Mouse (Mus musculus): ENCODE measurements around the gene Ptbp3.

Gene Ptbp3

DNA sequence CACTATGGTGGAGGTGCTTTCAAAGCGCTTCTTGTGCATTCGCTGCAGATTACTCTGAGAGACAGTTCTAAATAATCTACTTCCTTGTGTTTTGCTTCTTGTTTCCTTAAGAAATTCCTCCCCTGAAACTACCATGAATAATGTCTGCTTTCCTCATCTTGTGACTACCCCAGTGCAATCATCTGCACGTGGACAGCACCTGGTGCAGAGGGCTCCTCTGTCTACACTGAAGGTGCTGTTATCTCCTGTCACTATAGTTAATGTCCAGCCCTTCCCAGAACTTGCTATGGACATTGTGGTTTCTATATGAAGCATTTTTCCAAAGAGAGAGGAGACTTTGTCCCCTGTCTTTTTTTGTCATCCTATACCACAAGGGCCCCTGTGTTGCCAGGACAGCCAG is 4.4 kb upstream of the Ptbp3 start:
- no peak for DNase-seq

DNA sequence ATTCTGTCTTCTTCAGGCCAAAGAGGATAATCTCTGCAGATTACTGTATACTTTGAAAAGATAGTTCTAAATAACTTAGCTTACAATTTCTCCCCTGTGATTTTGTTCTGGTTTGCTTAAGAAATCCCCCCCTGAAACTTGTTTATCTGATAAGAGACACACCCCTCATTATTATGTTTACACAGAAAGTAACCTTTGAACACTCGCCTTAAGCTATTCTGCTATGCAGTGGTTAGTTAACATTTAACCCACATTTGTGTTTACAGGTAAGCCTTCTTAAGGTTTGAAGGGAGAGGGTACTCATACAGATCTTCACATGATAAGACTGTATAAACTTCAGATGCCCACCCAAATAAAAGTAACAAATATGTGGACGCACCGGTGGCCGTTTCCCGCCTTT is 3.7 kb upstream of the Ptbp3 start:
- peak; percentile 15 for DNase-seq

DNA sequence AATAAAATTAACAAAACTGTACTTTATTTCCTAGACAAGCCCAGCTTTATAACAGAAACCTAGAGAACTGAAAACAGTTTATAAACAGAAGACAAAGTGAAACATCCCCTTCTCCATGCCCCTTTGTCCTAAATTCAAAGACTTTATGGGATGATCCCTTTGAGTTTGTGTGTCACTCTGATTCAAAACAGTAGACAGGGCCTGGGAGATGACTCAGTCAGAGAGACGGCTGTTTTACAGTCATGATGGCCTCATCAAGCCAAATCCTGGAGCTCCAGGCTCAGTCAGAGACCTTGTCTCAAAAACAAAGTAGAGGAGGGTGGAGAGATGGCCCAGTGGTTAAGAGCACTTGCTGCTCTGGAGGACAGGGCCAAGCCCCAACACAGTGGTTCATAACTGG is 2.7 kb upstream of the Ptbp3 start:
- no peak for DNase-seq

DNA sequence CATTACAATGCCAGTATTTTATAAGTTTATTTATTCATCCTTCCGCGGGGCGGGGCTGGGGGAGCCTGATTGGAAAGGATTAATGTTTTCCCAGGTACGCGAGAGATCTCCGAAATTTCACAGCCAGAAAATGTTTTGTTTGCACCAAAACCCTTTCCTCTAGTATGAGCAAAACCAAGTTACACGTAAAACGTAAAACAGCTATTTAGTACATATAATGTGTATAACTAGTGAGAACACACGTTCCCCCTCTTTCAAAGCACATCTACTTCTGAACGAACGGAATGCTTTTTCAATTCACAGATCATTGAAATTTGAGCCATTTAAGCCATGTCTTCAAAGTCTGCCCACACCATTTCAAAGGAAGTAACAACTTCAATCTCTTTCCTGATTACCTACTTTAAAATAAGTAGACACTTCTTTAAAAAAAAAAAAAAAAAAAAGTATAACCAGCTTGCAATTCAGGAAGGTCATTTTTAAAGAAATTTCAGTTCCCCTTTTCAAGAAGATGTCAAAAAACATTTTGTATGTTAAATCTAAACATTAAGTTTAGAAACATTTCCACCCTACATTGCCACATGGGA is 905 bp upstream of the Ptbp3 start:
- DNase-seq, result no peak

DNA sequence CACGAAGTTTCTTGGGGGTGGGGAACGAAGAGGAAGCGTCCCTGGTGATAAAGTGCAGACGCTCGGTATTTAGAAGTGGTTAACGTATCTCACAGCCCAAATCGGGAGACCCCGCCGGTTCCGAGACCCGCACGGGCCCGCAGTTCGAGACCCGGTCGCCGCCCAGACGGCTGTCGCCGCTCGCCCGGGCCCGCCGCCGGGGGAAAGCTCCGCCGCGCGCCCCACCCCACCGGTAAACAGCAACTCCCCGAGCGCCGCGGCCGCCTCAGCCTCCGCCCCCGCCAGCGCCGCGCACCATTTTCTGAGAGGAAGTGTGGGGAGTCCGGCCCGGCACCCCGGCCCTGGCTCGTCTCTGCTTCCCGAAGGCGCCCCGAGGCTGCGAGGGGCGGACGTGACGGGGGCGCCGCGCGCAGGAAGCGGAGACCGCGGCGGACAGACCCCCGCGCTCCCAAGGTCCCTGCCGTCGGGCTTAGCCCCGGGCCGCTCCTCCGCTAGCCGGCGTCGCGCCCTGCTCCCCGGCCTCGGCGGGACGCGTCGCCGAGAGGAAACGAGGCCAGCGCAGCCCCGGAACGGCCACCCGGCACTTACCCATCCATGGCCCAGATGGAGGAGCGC is 497 bp downstream of the Ptbp3 start:
- peak; percentile 85 for DNase-seq

DNA sequence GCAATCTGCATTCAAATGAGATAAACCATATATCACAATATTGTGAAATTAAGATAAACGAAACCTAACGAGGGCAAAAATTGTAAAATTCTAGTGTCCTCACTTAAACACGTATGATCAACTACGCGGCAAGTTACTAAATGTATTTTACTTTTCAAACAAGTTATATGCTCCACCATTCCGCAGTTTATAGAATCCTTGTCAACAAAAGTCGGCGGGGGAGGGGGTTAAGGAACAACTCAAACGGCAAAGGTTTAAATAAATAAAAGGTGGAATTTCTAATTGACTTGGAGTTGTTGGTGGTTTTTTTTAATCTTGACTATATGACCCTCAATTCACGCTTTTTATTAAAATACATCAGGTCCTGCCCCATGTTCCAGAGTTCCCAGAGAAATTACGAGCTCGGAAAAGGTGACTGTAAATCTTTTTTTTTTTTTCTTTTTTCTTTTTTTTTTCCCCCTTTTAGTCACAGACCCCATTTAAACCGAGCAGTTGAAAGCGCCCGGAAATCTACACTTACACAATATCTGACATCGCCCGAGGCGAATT is 1.1 kb downstream of the Ptbp3 start:
- no peak for DNase-seq

DNA sequence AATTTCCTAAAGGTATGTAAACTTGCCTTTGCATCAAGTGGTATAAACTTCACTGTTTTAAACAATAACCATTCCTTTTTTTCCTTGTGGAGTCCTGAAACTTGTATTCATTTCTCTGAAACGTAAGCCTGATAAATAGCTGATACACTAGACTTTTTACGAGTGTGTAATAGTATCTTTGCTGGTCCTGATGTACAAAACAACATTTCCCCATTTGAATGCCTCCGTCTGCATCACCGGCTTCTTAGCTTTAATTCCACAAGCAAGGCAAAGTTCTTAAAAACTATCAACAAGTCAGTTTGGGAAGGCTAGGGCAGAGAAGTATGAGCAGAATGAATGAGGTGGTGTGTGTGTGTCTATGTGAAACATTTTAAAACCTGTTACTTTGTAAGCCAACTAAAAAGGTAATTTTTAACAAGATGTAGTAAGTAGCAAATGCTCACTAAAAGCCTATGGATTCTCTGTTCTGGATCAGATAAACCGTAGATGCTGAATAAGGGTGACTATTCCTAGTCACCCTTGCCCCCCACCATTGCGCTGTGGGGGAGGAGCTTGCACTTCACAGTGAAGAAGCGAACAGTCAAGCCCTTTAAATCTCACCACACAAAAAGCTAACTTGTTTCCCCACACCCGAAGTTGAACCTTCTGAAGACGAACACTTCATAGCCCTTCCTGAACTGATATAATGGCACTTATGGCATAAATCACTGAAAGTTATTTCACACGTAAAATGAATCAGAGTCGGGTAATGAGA is 1.9 kb downstream of the Ptbp3 start:
- peak; percentile 31 for DNase-seq

DNA sequence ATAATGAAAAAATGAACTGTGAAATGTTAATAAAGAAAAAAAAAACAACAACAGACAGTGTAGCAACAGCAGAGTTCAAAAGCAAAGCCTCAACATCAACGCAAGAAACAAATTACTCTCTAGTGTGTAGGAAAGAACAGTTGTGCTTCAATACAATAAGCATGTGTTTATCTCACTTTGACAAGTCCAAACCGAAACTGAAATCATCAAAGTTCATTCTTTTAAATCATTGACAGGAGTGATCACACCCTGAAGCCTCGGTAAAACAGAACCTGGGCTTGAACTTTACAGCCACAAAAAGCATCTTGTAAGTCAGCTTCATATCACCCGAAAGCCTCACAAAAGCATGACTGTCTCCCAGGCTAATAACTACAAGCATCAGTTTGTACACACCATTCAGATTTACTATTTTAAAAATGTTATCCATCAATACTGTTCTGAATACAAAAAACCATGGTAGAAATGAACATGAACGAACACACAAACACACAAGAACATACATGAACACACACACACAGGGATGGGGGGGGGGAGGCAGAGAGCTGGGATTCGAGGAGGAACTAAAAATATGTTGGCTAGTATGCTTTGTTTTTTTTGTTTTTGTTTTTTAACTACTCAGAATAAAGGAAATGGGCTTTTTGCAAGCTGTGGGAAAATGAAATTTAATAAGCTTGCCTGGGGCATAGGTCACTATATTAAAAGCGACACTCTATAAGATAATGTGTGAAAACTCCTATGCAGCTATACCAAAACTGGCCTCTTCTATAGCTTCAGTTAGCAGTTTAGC is 2.7 kb downstream of the Ptbp3 start:
- DNase-seq, result no peak

GRCm38 (mm10) chr4:59544654-59545053 is 4.5 kb downstream of the Ptbp3 start:
- DNase-seq, result no peak

- DNase-seq, result no peak
Measured at GRCm38 (mm10) chr4:59543006-59543405, 6.2 kb downstream of the Ptbp3 start.

GRCm38 (mm10) chr4:59536281-59536680 is 12.9 kb downstream of the Ptbp3 start:
- DNase-seq, result no peak

DNA sequence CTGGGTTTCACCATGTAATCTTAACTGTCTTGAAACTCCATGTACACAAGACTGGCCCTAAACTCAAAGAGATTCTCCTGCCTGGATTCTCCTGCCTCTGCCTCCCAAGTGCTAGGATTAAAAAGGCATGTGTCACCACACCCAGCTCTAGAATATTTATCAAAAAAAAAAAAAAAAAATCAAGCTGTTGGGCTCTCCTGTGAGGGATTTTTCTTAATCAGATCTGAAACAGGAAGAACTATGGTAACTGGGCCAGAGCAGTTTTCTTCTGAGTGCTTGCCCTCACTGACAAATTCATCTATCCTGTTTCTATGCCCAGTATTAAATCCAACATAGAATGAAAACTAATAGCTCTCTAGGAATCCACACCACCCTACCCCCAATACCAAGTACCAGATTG is 13.5 kb downstream of the Ptbp3 start:
- DNase-seq, result no peak

- no peak for DNase-seq
Measured at GRCm38 (mm10) chr4:59533268-59533667, 15.9 kb downstream of the Ptbp3 start.

DNA sequence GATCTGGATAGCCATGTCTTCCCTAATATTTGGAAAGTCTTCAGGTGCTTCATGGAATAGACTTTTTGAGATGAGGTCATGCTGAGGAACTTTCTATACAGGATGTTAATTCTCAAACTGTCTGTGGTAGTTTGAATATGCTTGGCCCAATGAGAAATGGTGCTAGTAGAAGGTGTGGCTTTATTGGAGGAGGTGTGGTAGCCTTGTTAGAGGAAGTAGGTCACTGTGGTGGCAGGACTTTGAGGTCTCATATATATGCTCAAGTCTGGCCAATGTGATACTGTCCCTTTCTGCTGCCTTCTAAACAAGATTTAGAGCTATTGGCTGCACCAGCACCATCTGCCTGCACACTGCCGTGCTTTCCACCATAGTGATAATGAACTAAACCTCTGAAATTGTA is 18.0 kb downstream of the Ptbp3 start:
- no peak for DNase-seq

- no peak for DNase-seq
Measured at GRCm38 (mm10) chr4:59527470-59527869, 21.7 kb downstream of the Ptbp3 start.

DNA sequence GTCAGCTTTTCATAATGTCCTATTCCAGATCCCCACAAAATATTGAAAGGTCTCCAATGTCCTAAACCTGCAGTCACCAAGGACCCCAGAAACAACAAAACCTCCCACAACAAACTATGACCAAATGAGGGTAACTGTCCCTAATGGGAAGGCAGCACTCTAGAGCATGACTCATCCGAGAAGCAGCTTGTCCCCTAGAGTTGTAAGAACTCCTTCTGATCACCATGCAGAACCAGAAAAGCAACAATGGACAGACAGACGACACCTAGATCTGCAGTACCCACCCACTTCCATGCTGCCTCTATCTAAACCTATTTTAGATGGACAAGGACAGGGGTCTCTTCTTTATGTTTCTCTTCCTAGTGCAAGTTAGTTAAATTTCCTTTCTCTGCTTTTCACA is 22.4 kb downstream of the Ptbp3 start:
- DNase-seq, result no peak

GRCm38 (mm10) chr4:59524875-59525274 is 24.3 kb downstream of the Ptbp3 start:
- DNase-seq, result no peak

- no peak for DNase-seq
Measured at GRCm38 (mm10) chr4:59510321-59510720, 38.8 kb downstream of the Ptbp3 start.

DNA sequence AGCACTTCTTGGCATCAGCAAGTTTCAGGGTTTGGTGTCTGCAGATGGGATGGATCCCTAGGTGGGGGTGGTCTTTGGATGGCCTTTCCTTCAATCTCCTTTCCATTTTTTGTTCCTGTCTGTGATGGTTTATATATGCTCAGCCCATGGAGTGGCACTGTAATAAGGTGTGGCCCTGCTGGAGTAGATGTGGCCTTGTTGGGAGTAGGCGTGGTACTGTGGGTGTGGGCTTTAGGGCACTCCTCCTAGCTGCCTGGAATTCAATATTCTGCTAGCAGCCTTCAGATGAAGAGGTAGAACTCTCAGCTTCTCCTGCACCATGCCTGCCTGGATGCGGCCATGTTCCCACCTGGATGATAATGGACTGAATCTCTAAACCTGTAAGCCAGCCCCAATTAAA is 39.6 kb downstream of the Ptbp3 start:
- no peak for DNase-seq

DNA sequence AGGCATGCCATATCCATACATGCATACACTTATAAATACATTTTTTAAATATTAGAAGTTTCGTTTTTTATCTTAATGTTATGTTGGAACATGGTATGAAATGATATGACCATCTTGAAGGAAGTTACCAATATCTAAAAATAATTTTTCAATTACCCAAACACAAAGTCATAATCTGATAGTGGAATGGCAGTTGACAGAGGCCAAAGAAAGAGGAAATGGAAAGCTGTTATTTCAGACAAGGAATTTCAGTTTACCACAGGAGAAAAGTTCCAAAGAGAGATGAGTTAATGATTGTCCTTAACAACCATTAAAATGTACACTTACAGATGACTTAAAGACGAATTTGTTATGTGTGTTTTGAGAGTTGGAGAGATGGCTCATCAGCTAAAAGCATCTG is 41.4 kb downstream of the Ptbp3 start:
- no peak for DNase-seq

DNA sequence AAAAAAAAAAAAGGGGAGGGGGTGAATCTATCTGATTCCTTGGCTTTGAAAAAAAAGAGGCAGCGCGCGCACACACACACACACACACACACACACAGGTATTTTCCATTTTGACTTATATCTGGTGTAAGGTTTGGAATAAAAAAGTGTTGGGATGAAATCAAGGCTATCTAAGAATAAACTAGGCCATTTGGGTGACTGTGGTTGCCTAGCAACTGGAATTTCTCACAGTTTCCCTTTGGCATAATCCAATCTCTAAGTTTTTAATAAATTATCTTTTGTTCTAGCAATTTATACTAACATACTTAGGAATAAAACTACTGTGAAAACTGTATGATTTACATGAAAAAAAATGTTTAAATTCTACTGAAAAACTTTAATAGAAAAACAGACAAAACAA is 42.5 kb downstream of the Ptbp3 start:
- DNase-seq, result no peak

- no peak for DNase-seq
Measured at GRCm38 (mm10) chr4:59505481-59505880, 43.7 kb downstream of the Ptbp3 start.

DNA sequence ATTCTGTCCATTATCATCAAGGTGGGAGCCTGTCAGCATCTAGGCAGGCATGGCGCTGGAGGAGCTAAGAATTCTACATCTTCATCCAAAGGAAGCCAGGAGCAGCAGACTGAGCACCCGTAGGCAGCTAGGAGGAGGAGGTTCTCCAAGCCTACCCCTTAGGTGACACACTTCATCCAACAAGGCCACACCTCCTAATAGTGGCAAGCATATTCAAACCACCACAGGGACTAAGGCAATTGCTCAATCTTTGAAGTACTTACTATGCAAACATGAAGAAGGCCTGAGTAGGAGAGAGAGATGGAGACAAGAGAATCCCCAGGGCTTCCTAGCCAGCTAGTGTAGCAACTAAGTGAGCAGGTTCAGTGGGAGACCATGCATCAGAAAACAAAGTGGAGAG is 58.1 kb downstream of the Ptbp3 start:
- no peak for DNase-seq
